Mouse (Mus musculus) urinary bladder, postnatal 36 days (tissue): Measurements from ENCODE around the gene Fmnl3.
A peak's percentile ranks its signal among the peaks of the same experiment; 100 is the strongest.

Source experiments
- DNase-seq, 2 experiments: peaks; one replicate each; pipeline ENCODE4 v3.0.0; 2022; ENCODE audit warnings: low spot score in 2 of 2, mixed read lengths in 1 of 2

Gene Fmnl3

GRCm38 (mm10) chr15:99370259-99370691 lies at the start of gene Fmnl3:
Gene Fmnl3 (minus strand): TSS chr15:99370482.
- peak; percentile 96 to 97 for DNase-seq

GRCm38 (mm10) chr15:99417692-99418271 lies 47.5 kb upstream of the Fmnl3 start:
- no peak for DNase-seq

- DNase-seq, result no peak
These were observed 46.7 kb upstream of the Fmnl3 start for GRCm38 (mm10) chr15:99416957-99417356.

- peak; percentile 64 to 79 for DNase-seq
These were observed 46.1 kb upstream of the Fmnl3 start for GRCm38 (mm10) chr15:99416348-99416882.

GRCm38 (mm10) chr15:99415793-99416192 lies 45.5 kb upstream of the Fmnl3 start:
- DNase-seq, result no peak

- DNase-seq, result no peak
These were observed 41.5 kb upstream of the Fmnl3 start for GRCm38 (mm10) chr15:99411747-99412146.

- no peak for DNase-seq
These were observed 38.6 kb upstream of the Fmnl3 start for GRCm38 (mm10) chr15:99408845-99409244.

GRCm38 (mm10) chr15:99406986-99407570 lies 36.8 kb upstream of the Fmnl3 start:
- no peak for DNase-seq

- peak in 1 of 2 experiments; percentile 49 for DNase-seq
These were observed 34.9 kb upstream of the Fmnl3 start for GRCm38 (mm10) chr15:99405150-99405549.

GRCm38 (mm10) chr15:99403159-99403889 lies 33.0 kb upstream of the Fmnl3 start:
- no peak for DNase-seq

- DNase-seq, result no peak
These were observed 30.3 kb upstream of the Fmnl3 start for GRCm38 (mm10) chr15:99400602-99401001.

GRCm38 (mm10) chr15:99399503-99400245 lies 29.4 kb upstream of the Fmnl3 start:
- DNase-seq, result peak in 1 of 2 experiments; percentile 41

- DNase-seq, result no peak
These were observed 27.3 kb upstream of the Fmnl3 start for GRCm38 (mm10) chr15:99397622-99398021.

GRCm38 (mm10) chr15:99396875-99397274 lies 26.6 kb upstream of the Fmnl3 start:
- peak in 1 of 2 experiments; percentile 37 for DNase-seq

- DNase-seq, result no peak
These were observed 26.2 kb upstream of the Fmnl3 start for GRCm38 (mm10) chr15:99396462-99396861.

- peak in 1 of 2 experiments; percentile 70 for DNase-seq
These were observed 23.3 kb upstream of the Fmnl3 start for GRCm38 (mm10) chr15:99393386-99394252.

GRCm38 (mm10) chr15:99392486-99393385 lies 22.5 kb upstream of the Fmnl3 start, which contains the start of gene Tmbim6:
Gene Tmbim6 (plus strand): TSS chr15:99392882.
- peak; percentile 99 for DNase-seq

GRCm38 (mm10) chr15:99391975-99392374 lies 21.7 kb upstream of the Fmnl3 start:
- DNase-seq, result no peak

GRCm38 (mm10) chr15:99390472-99391401 lies 20.5 kb upstream of the Fmnl3 start:
- DNase-seq, result no peak
